Mouse (Mus musculus): ENCODE measurements around the gene Klrb1b. TPM values are rescaled to one million over a fixed set of nuclear protein-coding genes. Genes with fewer than 3 reads are reported as not detected.
"Not testable (repeated sequence)": the region's sequence is repeated elsewhere in the genome, so short reads cannot be mapped to it uniquely, and the experiment has no call there.

The Klrb1b gene
- total RNA-seq, 2 experiments from 2014 or later: not detected

- peak; percentile 77 for DNase-seq
Observed at GRCm38 (mm10) chr6:128799144-128799895, 26.8 kb downstream of the Klrb1b start.

GRCm38 (mm10) chr6:128798772-128799143 is 27.4 kb downstream of the Klrb1b start:
- peak; percentile 43 for DNase-seq

GRCm38 (mm10) chr6:128797936-128798771 is 28.0 kb downstream of the Klrb1b start:
- peak; percentile 13 for DNase-seq

- DNase-seq: no peak
Observed at GRCm38 (mm10) chr6:128797185-128797905, 28.8 kb downstream of the Klrb1b start.

GRCm38 (mm10) chr6:128796321-128796955 is 29.7 kb downstream of the Klrb1b start:
- no peak for DNase-seq

GRCm38 (mm10) chr6:128793734-128794133 is 32.4 kb downstream of the Klrb1b start:
- no peak for DNase-seq

- DNase-seq: not testable (repeated sequence)
Observed at GRCm38 (mm10) chr6:128790491-128790994, 35.6 kb downstream of the Klrb1b start.

GRCm38 (mm10) chr6:128789115-128789514 is 37.0 kb downstream of the Klrb1b start, which contains the start of gene Klrb1c:
Gene Klrb1c, minus strand, starts transcription at chr6:128789215.
- DNase-seq: no peak

GRCm38 (mm10) chr6:128788517-128788916 is 37.6 kb downstream of the Klrb1b start:
- DNase-seq: no peak

GRCm38 (mm10) chr6:128786396-128786795 is 39.7 kb downstream of the Klrb1b start:
- DNase-seq: not testable (repeated sequence)

- DNase-seq: no peak
Observed at GRCm38 (mm10) chr6:128769481-128770253, 56.5 kb downstream of the Klrb1b start.

GRCm38 (mm10) chr6:128768047-128768446 is 58.1 kb downstream of the Klrb1b start:
- no peak for DNase-seq

GRCm38 (mm10) chr6:128766486-128767254 is 59.5 kb downstream of the Klrb1b start:
- DNase-seq: peak; percentile 29

GRCm38 (mm10) chr6:128765211-128765610 is 60.9 kb downstream of the Klrb1b start:
- DNase-seq: no peak

GRCm38 (mm10) chr6:128764598-128764997 is 61.5 kb downstream of the Klrb1b start:
- no peak for DNase-seq

- peak; percentile 94 for DNase-seq
Observed at GRCm38 (mm10) chr6:128763736-128764523, 62.2 kb downstream of the Klrb1b start.
